Mouse (Mus musculus): Measurements from ENCODE around the gene Lsp1.

Gene Lsp1

GRCm38 (mm10) chr7:142476271-142476670, 15.7 kb downstream of the Lsp1 start:
- DNase-seq (ENCODE audit: low read depth), result no peak

- no peak for DNase-seq (ENCODE audit: low read depth)
Measured at GRCm38 (mm10) chr7:142476795-142477452, 16.3 kb downstream of the Lsp1 start.

- no peak for DNase-seq (ENCODE audit: low read depth)
Measured at GRCm38 (mm10) chr7:142478001-142478400, 17.4 kb downstream of the Lsp1 start.

GRCm38 (mm10) chr7:142478574-142478973, 18.0 kb downstream of the Lsp1 start:
- DNase-seq (ENCODE audit: low read depth), result no peak

GRCm38 (mm10) chr7:142479307-142479706, 18.7 kb downstream of the Lsp1 start:
- DNase-seq (ENCODE audit: low read depth), result no peak

- no peak for DNase-seq (ENCODE audit: low read depth)
Measured at GRCm38 (mm10) chr7:142479886-142480285, 19.3 kb downstream of the Lsp1 start.

GRCm38 (mm10) chr7:142480661-142481060, 20.1 kb downstream of the Lsp1 start:
- DNase-seq (ENCODE audit: low read depth), result no peak

GRCm38 (mm10) chr7:142481186-142481567, 20.6 kb downstream of the Lsp1 start:
- no peak for DNase-seq (ENCODE audit: low read depth)

- no peak for DNase-seq (ENCODE audit: low read depth)
Measured at GRCm38 (mm10) chr7:142481568-142482255, 21.1 kb downstream of the Lsp1 start.

- no peak for DNase-seq (ENCODE audit: low read depth)
Measured at GRCm38 (mm10) chr7:142482256-142482609, 21.6 kb downstream of the Lsp1 start.

- DNase-seq (ENCODE audit: low read depth), result no peak
Measured at GRCm38 (mm10) chr7:142483136-142483535, 22.5 kb downstream of the Lsp1 start.

GRCm38 (mm10) chr7:142484780-142485179, 24.2 kb downstream of the Lsp1 start:
- DNase-seq (ENCODE audit: low read depth), result no peak

- DNase-seq (ENCODE audit: low read depth), result no peak
Measured at GRCm38 (mm10) chr7:142486751-142487162, 26.1 kb downstream of the Lsp1 start.

- peak; percentile 24 for DNase-seq (ENCODE audit: low read depth)
Measured at GRCm38 (mm10) chr7:142487341-142487859, 26.8 kb downstream of the Lsp1 start.

GRCm38 (mm10) chr7:142488053-142488452, 27.4 kb downstream of the Lsp1 start:
- no peak for DNase-seq (ENCODE audit: low read depth)

GRCm38 (mm10) chr7:142493535-142493934, 32.9 kb downstream of the Lsp1 start:
- no peak for DNase-seq (ENCODE audit: low read depth)

- no peak for DNase-seq (ENCODE audit: low read depth)
Measured at GRCm38 (mm10) chr7:142496158-142496557, 35.5 kb downstream of the Lsp1 start.

GRCm38 (mm10) chr7:142496800-142497199, 36.2 kb downstream of the Lsp1 start:
- DNase-seq (ENCODE audit: low read depth), result no peak

- peak; percentile 58 for DNase-seq (ENCODE audit: low read depth)
Measured at GRCm38 (mm10) chr7:142497775-142498174, 37.2 kb downstream of the Lsp1 start.

GRCm38 (mm10) chr7:142498575-142498974, 38.0 kb downstream of the Lsp1 start, which contains the start of gene Tnnt3:
Tnnt3 (plus strand) TSS chr7:142498836.
- DNase-seq (ENCODE audit: low read depth), result no peak

GRCm38 (mm10) chr7:142499010-142499721, 38.6 kb downstream of the Lsp1 start:
- DNase-seq (ENCODE audit: low read depth), result peak; percentile 34

- DNase-seq (ENCODE audit: low read depth), result no peak
Measured at GRCm38 (mm10) chr7:142500032-142500431, 39.4 kb downstream of the Lsp1 start.

- no peak for DNase-seq (ENCODE audit: low read depth)
Measured at GRCm38 (mm10) chr7:142503206-142503605, 42.6 kb downstream of the Lsp1 start.
